24 mouse cellular contexts compared by ENCODE assay signal in genomic region chr2:180097585-180097984, GRCm38 (mm10). TPM values are rescaled to one million over a fixed set of nuclear protein-coding genes. Genes with fewer than 3 reads are reported as not detected.
DNase-seq lines count a peak whose midpoint lies in the region; ATAC-seq lines count a peak whose summit lies in the region.
"Had no signal": no experiment of that assay in that cellular context is flagged by ENCODE, and none has a peak within 500 bp of the region (broad histone marks: within the 10 kb centered on the region; RNA-seq: fewer than 3 reads in every experiment).

No protein-coding gene starts in this region.

- 53% methylated on average over 3 of the region's 3 CpGs for WGBS in hindbrain, embryonic 10.5 days
- 40% methylated on average over 3 of the region's 3 CpGs for WGBS in hindbrain, embryonic 16.5 days
- 32% methylated on average over 3 of the region's 3 CpGs for WGBS in forebrain, embryonic 15.5 days
- 37% methylated on average over 3 of the region's 3 CpGs for WGBS in liver, embryonic 12.5 days (ENCODE audit: insufficient replicate concordance)

- no peak overlapping the region for H3K4me3 ChIP-seq in hindbrain, embryonic 10.5 days
- H3K4me3 ChIP-seq in hindbrain, embryonic 16.5 days (ENCODE audit: low read length) = no peak overlapping the region
- H3K4me3 ChIP-seq in forebrain, embryonic 15.5 days = no peak overlapping the region
- no peak overlapping the region for H3K4me3 ChIP-seq in liver, embryonic 12.5 days
- H3K4me3 ChIP-seq: kidney, embryonic 15.5 days; megakaryocyte, embryonic 14.5 days; midbrain, embryonic 15.5 days; myocyte had no signal

- no peaks in the 10 kb centered on the region for H3K36me3 ChIP-seq in hindbrain, embryonic 10.5 days
- no peaks in the 10 kb centered on the region for H3K36me3 ChIP-seq in hindbrain, embryonic 16.5 days (ENCODE audit: control insufficient read depth, insufficient read depth, low read length)
- no peaks in the 10 kb centered on the region for H3K36me3 ChIP-seq in forebrain, embryonic 15.5 days
- no peaks in the 10 kb centered on the region for H3K36me3 ChIP-seq in liver, embryonic 12.5 days
- H3K36me3 ChIP-seq: G1E; kidney, embryonic 15.5 days; midbrain, embryonic 15.5 days had no signal

- H3K4me2 ChIP-seq in hindbrain, embryonic 16.5 days (ENCODE audit: low read length) = no peak overlapping the region
- no peak overlapping the region for H3K4me2 ChIP-seq in forebrain, embryonic 15.5 days (replicated peaks)
- H3K4me2 ChIP-seq in liver, embryonic 12.5 days = no peak overlapping the region
- H3K4me2 ChIP-seq: kidney, embryonic 15.5 days; lung, embryonic 14.5 days; midbrain, embryonic 15.5 days had no signal

- H3K9ac ChIP-seq in hindbrain, embryonic 16.5 days (ENCODE audit: low read depth, low read length) = no peak overlapping the region
- H3K9ac ChIP-seq in forebrain, embryonic 15.5 days (replicated peaks) = no peak overlapping the region
- H3K9ac ChIP-seq in liver, embryonic 12.5 days = no peak overlapping the region
- H3K9ac ChIP-seq: kidney, embryonic 15.5 days; liver, embryonic 14.5 days; lung, embryonic 14.5 days; midbrain, embryonic 15.5 days had no signal

- H3K27ac ChIP-seq in hindbrain, embryonic 10.5 days = peak overlapping the region; percentile 40
- H3K27ac ChIP-seq in hindbrain, embryonic 16.5 days (ENCODE audit: low read depth, low read length) = no peak overlapping the region
- no peak overlapping the region for H3K27ac ChIP-seq in forebrain, embryonic 15.5 days (replicated peaks)
- no peak overlapping the region for H3K27ac ChIP-seq in liver, embryonic 12.5 days
- H3K27ac ChIP-seq: kidney, embryonic 15.5 days; liver, embryonic 14.5 days; midbrain, embryonic 15.5 days had no signal

- peaks cover 64% of the 10 kb centered on the region for H3K27me3 ChIP-seq in hindbrain, embryonic 10.5 days (ENCODE audit: insufficient read depth, poor library complexity, severe bottlenecking)
- peaks cover 17% of the 10 kb centered on the region for H3K27me3 ChIP-seq in hindbrain, embryonic 16.5 days (replicated peaks; ENCODE audit: control insufficient read depth, insufficient read depth, low read length)
- H3K27me3 ChIP-seq in forebrain, embryonic 15.5 days = peaks cover 13% of the 10 kb centered on the region
- peaks cover 69% of the 10 kb centered on the region for H3K27me3 ChIP-seq in liver, embryonic 12.5 days (replicated peaks)

- H3K4me1 ChIP-seq in hindbrain, embryonic 10.5 days (replicated peaks) = peaks cover 38% of the 10 kb centered on the region
- peaks cover 8% of the 10 kb centered on the region for H3K4me1 ChIP-seq in hindbrain, embryonic 16.5 days (ENCODE audit: control insufficient read depth, insufficient read depth, low read depth, low read length)
- H3K4me1 ChIP-seq in forebrain, embryonic 15.5 days = peaks cover 27% of the 10 kb centered on the region
- H3K4me1 ChIP-seq in liver, embryonic 12.5 days = peaks cover 19% of the 10 kb centered on the region

- ATAC-seq in hindbrain, embryonic 16.5 days = no peak
- 0 out of 2 replicates have a peak, but pooled peaks have one; percentile 9 for ATAC-seq in forebrain, embryonic 15.5 days (replicated peaks)
- ATAC-seq in liver, embryonic 12.5 days = no peak
- ATAC-seq: midbrain, embryonic 15.5 days had no signal

- DNase-seq in hindbrain, embryonic 10.5 days (ENCODE audit: low spot score) = no peak
- peak; percentile 9 to 26 for DNase-seq in thymus, postnatal 36 days
- no peak for DNase-seq in thymus, adult 18-20 months
- DNase-seq in ovary, postnatal 14 days (ENCODE audit: low spot score) = no peak
- DNase-seq: adrenal gland, adult 2 months; cerebellum, adult 11 months; cerebellum, postnatal 14 days; kidney, adult 11 months; kidney, postnatal 4 days; lung, embryonic 14.5 days; lung, postnatal 36 days; retina, postnatal 1 day; right cerebral cortex, postnatal 25 days had no signal

- H3K9me3 ChIP-seq in hindbrain, embryonic 10.5 days = no peaks in the 10 kb centered on the region
- no peaks in the 10 kb centered on the region for H3K9me3 ChIP-seq in hindbrain, embryonic 16.5 days (ENCODE audit: control insufficient read depth, low read length)
- H3K9me3 ChIP-seq in forebrain, embryonic 15.5 days = no peaks in the 10 kb centered on the region
- no peaks in the 10 kb centered on the region for H3K9me3 ChIP-seq in liver, embryonic 12.5 days (replicated peaks)
- H3K9me3 ChIP-seq: G1E; kidney, embryonic 15.5 days; megakaryocyte, embryonic 14.5 days; midbrain, embryonic 15.5 days had no signal

RNA-seq across cellular contexts. Expression of gene Hrh3, which starts 6.7 kb away (rescaled TPM):
- 1.5 and 4.2 TPM in 2 replicates for polyA plus RNA-seq in hindbrain, embryonic 10.5 days (2016; fragmentation: Nextera tagmentation; extraction: Ambion mirVana)
- 2.1 and 2.7 TPM in 2 replicates for polyA plus RNA-seq in hindbrain, embryonic 16.5 days (2015; fragmentation: Nextera tagmentation; extraction: Ambion mirVana)
- polyA plus RNA-seq in forebrain, embryonic 15.5 days (2015; fragmentation: Nextera tagmentation; extraction: Ambion mirVana) = 2.3 and 2.7 TPM in 2 replicates
- not detected in 2 replicates for polyA plus RNA-seq in liver, embryonic 12.5 days (2016; fragmentation: Nextera tagmentation; extraction: Ambion mirVana)
- polyA plus RNA-seq: G1E; heart, embryonic 14.5 days; kidney, embryonic 15.5 days; liver, embryonic 14.5 days; lung, embryonic 14.5 days; spleen, adult 2 months had no signal

RNA-seq across cellular contexts. Expression of gene Osbpl2, which starts 21.5 kb away (rescaled TPM):
- polyA plus RNA-seq in hindbrain, embryonic 10.5 days (2016; fragmentation: Nextera tagmentation; extraction: Ambion mirVana) = 29.0 and 42.2 TPM in 2 replicates
- polyA plus RNA-seq in hindbrain, embryonic 16.5 days (2015; fragmentation: Nextera tagmentation; extraction: Ambion mirVana) = 70.5 and 72.8 TPM in 2 replicates
- 66.3 and 67.3 TPM in 2 replicates for polyA plus RNA-seq in forebrain, embryonic 15.5 days (2015; fragmentation: Nextera tagmentation; extraction: Ambion mirVana)
- 13.5 and 15.5 TPM in 2 replicates for polyA plus RNA-seq in liver, embryonic 12.5 days (2016; fragmentation: Nextera tagmentation; extraction: Ambion mirVana)

RNA-seq across cellular contexts. Expression of gene Mtg2, which starts 27.2 kb away (rescaled TPM):
- polyA plus RNA-seq in hindbrain, embryonic 10.5 days (2016; fragmentation: Nextera tagmentation; extraction: Ambion mirVana) = 33.9 TPM in 2 replicates
- 33.1 and 33.2 TPM in 2 replicates for polyA plus RNA-seq in hindbrain, embryonic 16.5 days (2015; fragmentation: Nextera tagmentation; extraction: Ambion mirVana)
- 35.6 and 38.5 TPM in 2 replicates for polyA plus RNA-seq in forebrain, embryonic 15.5 days (2015; fragmentation: Nextera tagmentation; extraction: Ambion mirVana)
- 17.6 and 18.0 TPM in 2 replicates for polyA plus RNA-seq in liver, embryonic 12.5 days (2016; fragmentation: Nextera tagmentation; extraction: Ambion mirVana)

RNA-seq across cellular contexts. Expression of gene Ss18l1, which starts 55.3 kb away (rescaled TPM):
- 10.0 and 14.7 TPM in 2 replicates for polyA plus RNA-seq in hindbrain, embryonic 10.5 days (2016; fragmentation: Nextera tagmentation; extraction: Ambion mirVana)
- 53.0 and 61.1 TPM in 2 replicates for polyA plus RNA-seq in hindbrain, embryonic 16.5 days (2015; fragmentation: Nextera tagmentation; extraction: Ambion mirVana)
- 57.5 and 59.5 TPM in 2 replicates for polyA plus RNA-seq in forebrain, embryonic 15.5 days (2015; fragmentation: Nextera tagmentation; extraction: Ambion mirVana)
- 1.3 and 1.6 TPM in 2 replicates for polyA plus RNA-seq in liver, embryonic 12.5 days (2016; fragmentation: Nextera tagmentation; extraction: Ambion mirVana)

RNA-seq across cellular contexts. Expression of gene Psma7, which starts 55.4 kb away (rescaled TPM):
- 794 and 830 TPM in 2 replicates for polyA plus RNA-seq in hindbrain, embryonic 10.5 days (2016; fragmentation: Nextera tagmentation; extraction: Ambion mirVana)
- 514 and 534 TPM in 2 replicates for polyA plus RNA-seq in hindbrain, embryonic 16.5 days (2015; fragmentation: Nextera tagmentation; extraction: Ambion mirVana)
- polyA plus RNA-seq in forebrain, embryonic 15.5 days (2015; fragmentation: Nextera tagmentation; extraction: Ambion mirVana) = 541 and 580 TPM in 2 replicates
- polyA plus RNA-seq in liver, embryonic 12.5 days (2016; fragmentation: Nextera tagmentation; extraction: Ambion mirVana) = 455 and 456 TPM in 2 replicates

Comparison
In these comparisons a context has a peak if more than half of its experiments do, and no peak if none do; other contexts are left out.
1. DNase-seq: peak in thymus, postnatal 36 days (2 of 2); none in hindbrain, embryonic 10.5 days (single experiment), thymus, adult 18-20 months (0 of 2) and ovary, postnatal 14 days (single experiment).